In the genomic region with DNA sequence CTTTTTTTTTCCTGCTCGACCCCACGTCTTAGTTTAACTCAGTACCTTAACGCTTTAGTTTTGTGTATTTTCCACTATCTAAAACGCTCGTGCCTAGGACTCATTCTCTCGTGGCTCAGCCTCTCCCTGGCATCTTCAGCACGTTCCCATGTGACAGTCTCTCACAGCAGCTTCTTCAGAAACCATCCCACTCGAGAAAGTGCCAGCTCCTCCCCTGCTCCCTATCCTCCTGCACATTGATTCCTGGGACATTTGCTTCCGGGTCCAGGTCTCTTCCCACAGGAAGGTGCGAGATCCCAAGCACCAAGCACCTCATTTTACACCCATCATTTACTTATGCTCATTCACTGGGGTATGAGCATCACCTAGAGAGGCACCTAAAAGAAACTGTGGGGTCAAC, we compare ENCODE assay signal across 17 mouse cellular contexts.
"Had no signal": no experiment of that assay in that cellular context is flagged by ENCODE, and none has a peak within 500 bp of the region (broad histone marks: within the 10 kb centered on the region; RNA-seq: fewer than 3 reads in every experiment).

No protein-coding gene starts in this region.

- H3K4me2 ChIP-seq: limb, embryonic 12.5 days; midbrain, embryonic 11.5 days; neural tube, embryonic 13.5 days had no signal

- H3K36me3 ChIP-seq: limb, embryonic 12.5 days; neural tube, embryonic 13.5 days had no signal

- H3K27ac ChIP-seq: layer of hippocampus, adult 2 months; left cerebral cortex, adult 2 months; limb, embryonic 12.5 days; liver, embryonic 14.5 days; neural tube, embryonic 13.5 days had no signal

- H3K4me1 ChIP-seq: limb, embryonic 12.5 days had no signal

- H3K9ac ChIP-seq: limb, embryonic 12.5 days; liver, embryonic 14.5 days; neural tube, embryonic 13.5 days had no signal

- H3K9me3 ChIP-seq: limb, embryonic 12.5 days; neural tube, embryonic 13.5 days had no signal

- DNase-seq: kidney, adult 18-20 months; kidney, postnatal 10 days; kidney, postnatal 4 days; liver; lung, adult 18-20 months; lung, postnatal 4 days; retina, postnatal 1 day; right cerebral cortex, postnatal 14 days; thymus, postnatal 36 days had no signal

- H3K27me3 ChIP-seq: limb, embryonic 12.5 days; neural tube, embryonic 13.5 days had no signal

- H3K4me3 ChIP-seq: layer of hippocampus, adult 2 months; left cerebral cortex, adult 2 months; limb, embryonic 12.5 days; neural tube, embryonic 13.5 days had no signal

- ATAC-seq: lung, postnatal 0 days; midbrain, embryonic 16.5 days had no signal
